Mouse (Mus musculus): Measurements from ENCODE around the gene Cnot2.

Cnot2 gene

GRCm38 (mm10) chr10:116562731-116563480, 18.4 kb downstream of the Cnot2 start:
- DNase-seq (ENCODE audit: low spot score in 2 of 2) = no peak

- DNase-seq (ENCODE audit: low spot score in 2 of 2) = no peak
These were observed 19.1 kb downstream of the Cnot2 start for GRCm38 (mm10) chr10:116562210-116562609.

- no peak for DNase-seq (ENCODE audit: low spot score in 2 of 2)
These were observed 22.1 kb downstream of the Cnot2 start for GRCm38 (mm10) chr10:116559171-116559570.

- DNase-seq (ENCODE audit: low spot score in 2 of 2) = no peak
These were observed 24.1 kb downstream of the Cnot2 start for GRCm38 (mm10) chr10:116557166-116557565.

GRCm38 (mm10) chr10:116554434-116554833, 26.9 kb downstream of the Cnot2 start:
- DNase-seq (ENCODE audit: low spot score in 2 of 2) = no peak

GRCm38 (mm10) chr10:116547958-116548357, 33.4 kb downstream of the Cnot2 start:
- no peak for DNase-seq (ENCODE audit: low spot score in 2 of 2)

GRCm38 (mm10) chr10:116546177-116546576, 35.1 kb downstream of the Cnot2 start:
- DNase-seq (ENCODE audit: low spot score in 2 of 2) = no peak

GRCm38 (mm10) chr10:116543061-116543460, 38.2 kb downstream of the Cnot2 start:
- DNase-seq (ENCODE audit: low spot score in 2 of 2) = no peak

- no peak for DNase-seq (ENCODE audit: low spot score in 2 of 2)
These were observed 40.6 kb downstream of the Cnot2 start for GRCm38 (mm10) chr10:116540750-116541149.

GRCm38 (mm10) chr10:116537495-116537894, 43.8 kb downstream of the Cnot2 start:
- DNase-seq (ENCODE audit: low spot score in 2 of 2) = no peak

GRCm38 (mm10) chr10:116534278-116534677, 47.0 kb downstream of the Cnot2 start:
- no peak for DNase-seq (ENCODE audit: low spot score in 2 of 2)

GRCm38 (mm10) chr10:116532561-116532960, 48.8 kb downstream of the Cnot2 start:
- DNase-seq (ENCODE audit: low spot score in 2 of 2) = no peak

GRCm38 (mm10) chr10:116531063-116531462, 50.2 kb downstream of the Cnot2 start:
- DNase-seq (ENCODE audit: low spot score in 2 of 2) = no peak

- no peak for DNase-seq (ENCODE audit: low spot score in 2 of 2)
These were observed 61.7 kb downstream of the Cnot2 start for GRCm38 (mm10) chr10:116519588-116519987.

- DNase-seq (ENCODE audit: low spot score in 2 of 2) = no peak
These were observed 65.7 kb downstream of the Cnot2 start for GRCm38 (mm10) chr10:116515590-116515989.

- no peak for DNase-seq (ENCODE audit: low spot score in 2 of 2)
These were observed 66.2 kb downstream of the Cnot2 start for GRCm38 (mm10) chr10:116515158-116515557.

GRCm38 (mm10) chr10:116513254-116513635, 68.1 kb downstream of the Cnot2 start:
- DNase-seq (ENCODE audit: low spot score in 2 of 2) = no peak

- DNase-seq (ENCODE audit: low spot score in 2 of 2) = no peak
These were observed 68.6 kb downstream of the Cnot2 start for GRCm38 (mm10) chr10:116512521-116513253.

- DNase-seq (ENCODE audit: low spot score in 2 of 2) = no peak
These were observed 75.9 kb downstream of the Cnot2 start for GRCm38 (mm10) chr10:116505303-116506014.

GRCm38 (mm10) chr10:116492768-116493167, 88.5 kb downstream of the Cnot2 start:
- no peak for DNase-seq (ENCODE audit: low spot score in 2 of 2)

GRCm38 (mm10) chr10:116486895-116487747, 94.2 kb downstream of the Cnot2 start:
- no peak for DNase-seq (ENCODE audit: low spot score in 2 of 2)

- no peak for DNase-seq (ENCODE audit: low spot score in 2 of 2)
These were observed 99.4 kb downstream of the Cnot2 start for GRCm38 (mm10) chr10:116481917-116482316.

Measured in right cerebral cortex, postnatal 36 days (tissue).